Mouse (Mus musculus) T-helper 2 cell (primary cell): ENCODE data around the gene Tnfsf9.

Experiments used
- in situ Hi-C: fragments of 300-600 bp; cut with MboI, MseI; formaldehyde crosslinking; loops from one replicate; pipeline ENCODE4 v1.15.1; 2025; ENCODE audit warnings: high pct_unique_total_duplicates

Gene Tnfsf9

DNA sequence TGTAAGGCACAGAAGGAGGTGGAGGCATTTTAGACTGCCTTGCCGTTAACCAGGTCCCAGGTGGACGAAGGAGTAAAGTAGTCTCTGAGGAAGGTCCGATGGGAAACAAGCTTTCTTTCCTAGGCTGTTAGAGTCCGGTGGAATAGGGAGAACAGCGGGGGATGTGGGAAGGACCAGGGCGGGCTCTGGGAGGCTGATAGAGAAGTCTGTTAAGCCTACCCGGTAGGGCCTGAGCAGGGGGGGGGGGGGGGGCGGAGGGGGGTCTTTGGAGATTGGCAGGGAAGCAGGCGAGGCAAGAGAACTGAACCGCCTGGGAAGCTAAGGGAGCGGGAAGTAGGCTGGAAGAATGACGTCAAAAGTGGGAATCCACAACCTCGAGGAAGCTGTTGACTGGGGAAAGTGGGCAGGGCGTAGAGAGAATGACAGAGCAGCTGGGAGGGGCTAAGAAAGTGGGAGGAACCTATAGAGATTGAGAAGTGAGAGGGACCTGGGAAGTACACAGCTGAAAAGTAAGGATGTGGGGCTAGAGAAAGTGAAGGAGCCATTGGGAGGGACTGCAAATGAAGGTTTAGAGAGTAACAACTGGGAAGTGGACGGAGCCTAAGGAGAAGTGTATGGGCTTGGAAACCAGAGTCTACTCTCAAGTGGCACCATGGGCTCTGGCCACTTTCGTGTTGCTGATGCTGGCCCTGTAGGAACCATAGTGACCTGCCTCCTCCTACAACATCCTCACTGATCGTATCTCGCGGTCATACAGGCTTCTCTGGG lies 9.1 kb upstream of the Tnfsf9 start:
- in situ Hi-C loops: loop anchor here (5.0 to 10.0 kb wide), 2 partner anchors 71 to 239 kb away; no protein-coding TSS in a partner anchor

DNA sequence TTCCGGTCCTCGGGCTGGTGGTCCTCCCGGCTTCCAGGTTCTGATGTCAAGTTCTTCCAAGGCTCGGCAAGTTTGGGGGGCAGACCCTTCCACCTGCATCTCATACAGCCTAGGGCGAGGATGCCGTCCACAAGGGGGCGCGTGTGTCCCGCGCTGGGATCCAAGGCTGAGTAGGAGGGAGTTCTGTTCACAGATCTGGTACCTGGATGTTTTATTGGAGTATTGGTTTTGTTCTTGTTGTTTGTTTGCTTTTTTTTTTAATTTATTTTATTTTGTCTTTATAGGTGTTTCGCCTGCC lies 8.6 kb upstream of the Tnfsf9 start:
- in situ Hi-C loops: loop anchor here (5.0 to 10.0 kb wide), 2 partner anchors 71 to 238 kb away; no protein-coding TSS in a partner anchor

DNA sequence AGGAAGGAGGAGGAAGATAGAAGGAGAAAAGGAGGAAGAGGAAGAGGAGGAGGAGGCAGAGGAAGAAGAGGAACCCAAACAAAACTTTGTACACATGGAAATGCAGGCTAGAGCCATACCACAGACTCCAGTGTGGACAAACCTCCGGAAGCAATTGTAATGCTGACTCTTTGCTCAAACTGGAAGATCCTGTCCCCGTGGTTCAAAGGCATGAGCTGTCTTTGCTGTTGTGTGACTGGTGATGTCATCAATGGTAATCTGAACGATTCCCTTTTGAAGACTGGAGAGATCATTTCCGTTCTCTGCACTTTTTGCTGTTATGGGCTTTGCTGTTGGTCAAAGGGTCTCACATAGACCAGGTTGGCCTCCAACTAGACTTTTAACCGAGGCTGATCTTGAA lies 6.8 kb upstream of the Tnfsf9 start:
- in situ Hi-C loops: loop anchor here (5.0 to 10.0 kb wide), 2 partner anchors 69 to 236 kb away; no protein-coding TSS in a partner anchor

DNA sequence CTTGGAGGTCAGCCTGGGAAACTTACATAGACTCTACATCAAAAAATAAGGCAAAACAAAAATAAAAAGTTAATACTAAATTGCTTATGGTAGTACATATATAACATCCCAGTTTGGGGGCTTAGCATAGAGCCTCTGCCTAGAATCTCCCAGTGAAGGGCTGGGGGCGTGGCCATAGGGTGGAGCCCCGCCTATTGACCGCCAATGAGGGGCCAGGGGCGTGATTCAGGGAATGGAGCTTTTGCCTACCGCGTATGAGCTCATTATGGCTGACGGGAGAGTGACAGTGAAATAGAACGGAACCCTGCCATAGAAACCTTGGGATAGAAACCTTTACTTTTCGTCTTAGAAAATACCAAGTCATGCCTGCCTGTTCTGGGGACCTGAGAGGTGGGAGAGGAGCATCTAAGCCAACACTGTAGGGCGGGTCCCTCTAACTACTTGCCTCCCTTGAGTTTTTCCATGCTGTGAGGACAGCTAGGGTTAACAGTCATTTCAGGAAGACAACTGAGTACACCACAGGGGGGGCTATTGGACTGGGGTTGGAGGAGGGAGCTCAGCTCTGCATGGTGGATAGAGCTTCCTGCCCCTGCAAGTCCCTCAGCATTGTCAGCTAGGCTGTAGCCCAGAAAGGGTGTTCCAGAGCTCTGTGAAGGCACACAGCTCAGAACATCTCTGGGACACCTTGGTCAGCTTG lies 5.3 kb upstream of the Tnfsf9 start:
- in situ Hi-C loops: loop anchor here (5.0 to 10.0 kb wide), 2 partner anchors 68 to 235 kb away; no protein-coding TSS in a partner anchor

DNA sequence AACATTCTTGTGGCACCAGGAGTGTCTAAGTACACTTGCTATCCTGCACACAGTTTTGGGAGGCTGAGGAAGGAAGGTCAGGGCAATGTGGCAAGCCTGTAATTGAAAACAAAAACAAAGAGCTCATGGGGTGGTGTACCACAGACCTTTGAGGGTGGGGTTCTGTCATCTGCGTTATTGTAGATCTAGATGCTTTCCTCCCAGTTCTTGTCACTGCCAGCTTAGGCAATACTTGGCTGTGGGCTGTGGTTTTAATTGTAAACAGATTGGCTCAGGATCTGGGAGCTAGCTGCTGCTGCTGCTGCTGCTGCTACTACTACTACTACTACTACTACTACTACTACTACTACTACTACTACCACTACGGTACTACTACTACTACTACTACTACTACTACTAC lies 2.8 kb upstream of the Tnfsf9 start:
- in situ Hi-C loops: no loop called here

DNA sequence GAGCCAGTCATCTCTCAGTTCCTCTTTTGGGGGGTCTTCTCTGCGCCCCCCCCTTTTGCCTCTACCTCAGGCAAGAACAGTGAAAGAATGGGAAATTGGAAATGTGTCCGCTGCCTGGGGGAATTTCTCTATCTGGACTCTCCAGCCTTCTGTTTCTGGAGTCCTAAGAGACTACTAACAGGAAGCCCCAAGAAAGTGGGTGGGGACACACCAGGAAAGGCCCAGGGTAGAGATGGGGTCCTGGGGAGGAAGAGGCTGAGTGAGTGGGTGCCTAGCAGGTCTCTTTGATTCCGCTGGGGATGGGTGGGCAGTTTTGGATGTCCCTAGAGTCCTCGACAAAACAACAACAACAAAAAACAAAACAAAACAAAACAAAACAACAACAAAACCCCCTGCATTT lies 629 bp upstream of the Tnfsf9 start:
- in situ Hi-C loops: no loop called here

DNA sequence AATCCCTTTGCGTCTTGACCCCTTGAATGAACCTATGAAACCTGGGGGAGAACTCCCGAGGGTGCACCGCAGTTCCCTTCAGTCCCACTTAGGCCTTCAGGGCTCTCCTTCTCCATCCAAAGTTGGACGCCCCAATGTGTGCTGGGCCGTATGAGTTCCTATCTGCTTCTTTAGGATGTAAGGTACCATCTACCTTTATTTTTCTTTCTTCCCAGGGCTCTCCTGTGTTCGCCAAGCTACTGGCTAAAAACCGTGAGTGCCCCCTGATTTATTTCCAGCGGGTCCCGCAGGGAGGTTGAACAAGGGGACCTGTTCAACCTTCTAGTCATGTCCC lies 877 bp downstream of the Tnfsf9 start:
- in situ Hi-C loops: no loop called here

DNA sequence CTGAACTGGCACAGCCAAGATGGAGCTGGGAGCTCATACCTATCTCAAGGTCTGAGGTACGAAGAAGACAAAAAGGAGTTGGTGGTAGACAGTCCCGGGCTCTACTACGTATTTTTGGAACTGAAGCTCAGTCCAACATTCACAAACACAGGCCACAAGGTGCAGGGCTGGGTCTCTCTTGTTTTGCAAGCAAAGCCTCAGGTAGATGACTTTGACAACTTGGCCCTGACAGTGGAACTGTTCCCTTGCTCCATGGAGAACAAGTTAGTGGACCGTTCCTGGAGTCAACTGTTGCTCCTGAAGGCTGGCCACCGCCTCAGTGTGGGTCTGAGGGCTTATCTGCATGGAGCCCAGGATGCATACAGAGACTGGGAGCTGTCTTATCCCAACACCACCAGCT lies 1.9 kb downstream of the Tnfsf9 start:
- in situ Hi-C loops: no loop called here

DNA sequence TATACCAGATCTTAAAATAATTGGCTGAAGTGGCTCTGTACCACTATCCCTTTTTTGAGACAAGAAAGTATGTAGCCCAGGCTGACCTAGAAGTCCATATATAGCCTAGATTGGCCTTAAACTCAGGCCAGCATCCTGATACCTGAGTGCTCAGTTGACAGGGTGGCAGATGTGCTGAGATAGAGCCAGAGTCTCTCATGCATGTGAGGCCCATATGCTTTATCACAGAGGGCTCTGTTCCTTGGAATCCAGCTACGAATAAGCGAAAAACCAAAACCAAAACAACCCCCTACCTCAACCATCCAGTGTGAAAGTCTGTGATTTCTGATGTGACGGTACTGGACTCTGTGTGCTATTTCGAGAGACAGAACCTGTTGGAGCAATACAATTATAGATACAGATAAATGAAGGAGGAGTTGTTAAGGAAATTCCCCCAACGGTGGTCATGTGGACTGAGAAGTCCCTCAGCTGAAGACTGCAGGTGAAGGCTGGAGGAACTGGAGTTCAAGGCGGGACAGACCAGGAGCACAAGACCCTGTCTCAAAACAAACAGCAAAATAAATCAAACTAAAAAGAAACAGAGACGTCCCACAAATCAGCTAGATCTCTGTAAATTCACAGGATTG lies 3.0 kb downstream of the Tnfsf9 start:
- in situ Hi-C loops: no loop called here

DNA sequence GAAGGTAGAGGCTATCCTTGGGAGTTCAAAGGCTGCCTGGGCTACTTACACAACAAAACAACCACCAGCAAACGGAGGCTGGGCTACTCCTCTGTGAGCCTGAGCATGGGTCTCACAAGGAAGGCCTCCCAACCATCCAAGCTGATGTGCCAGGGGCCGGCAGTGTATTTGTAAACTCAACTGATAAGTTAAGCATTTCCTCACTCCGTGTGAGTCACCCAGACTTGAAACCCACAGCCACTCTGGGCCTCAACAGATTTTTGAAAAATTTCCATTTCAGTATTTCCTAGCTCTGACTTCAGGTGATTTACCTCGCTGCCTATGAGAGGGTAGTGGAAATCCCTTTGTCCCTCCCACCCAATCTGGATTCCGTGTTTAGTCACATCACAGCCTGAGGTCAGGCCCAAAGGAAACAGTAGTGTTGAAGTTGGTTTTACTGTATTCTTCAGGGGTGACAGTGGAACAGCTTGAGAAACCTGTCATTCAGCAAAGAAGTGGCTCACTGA lies 3.6 kb downstream of the Tnfsf9 start:
- in situ Hi-C loops: no loop called here

DNA sequence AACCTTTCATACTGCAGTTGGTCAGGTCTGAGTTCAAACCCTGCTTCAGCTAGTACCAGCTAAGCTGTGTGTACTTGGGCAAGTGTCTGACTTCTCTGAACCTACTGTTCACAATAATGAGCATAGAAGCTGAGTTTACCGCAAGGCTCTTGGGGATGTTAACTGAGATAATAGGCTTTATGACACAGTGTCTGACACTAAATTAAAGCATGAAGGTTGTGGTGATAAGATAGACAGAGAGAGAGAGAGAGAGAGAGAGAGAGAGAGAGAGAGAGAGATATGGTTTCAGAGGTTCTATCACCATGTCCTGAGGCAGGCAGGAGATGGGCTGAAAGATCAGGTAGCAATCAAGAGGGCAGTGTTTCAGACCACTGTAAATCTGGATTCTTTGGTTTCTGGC lies 4.9 kb downstream of the Tnfsf9 start:
- in situ Hi-C loops: no loop called here

DNA sequence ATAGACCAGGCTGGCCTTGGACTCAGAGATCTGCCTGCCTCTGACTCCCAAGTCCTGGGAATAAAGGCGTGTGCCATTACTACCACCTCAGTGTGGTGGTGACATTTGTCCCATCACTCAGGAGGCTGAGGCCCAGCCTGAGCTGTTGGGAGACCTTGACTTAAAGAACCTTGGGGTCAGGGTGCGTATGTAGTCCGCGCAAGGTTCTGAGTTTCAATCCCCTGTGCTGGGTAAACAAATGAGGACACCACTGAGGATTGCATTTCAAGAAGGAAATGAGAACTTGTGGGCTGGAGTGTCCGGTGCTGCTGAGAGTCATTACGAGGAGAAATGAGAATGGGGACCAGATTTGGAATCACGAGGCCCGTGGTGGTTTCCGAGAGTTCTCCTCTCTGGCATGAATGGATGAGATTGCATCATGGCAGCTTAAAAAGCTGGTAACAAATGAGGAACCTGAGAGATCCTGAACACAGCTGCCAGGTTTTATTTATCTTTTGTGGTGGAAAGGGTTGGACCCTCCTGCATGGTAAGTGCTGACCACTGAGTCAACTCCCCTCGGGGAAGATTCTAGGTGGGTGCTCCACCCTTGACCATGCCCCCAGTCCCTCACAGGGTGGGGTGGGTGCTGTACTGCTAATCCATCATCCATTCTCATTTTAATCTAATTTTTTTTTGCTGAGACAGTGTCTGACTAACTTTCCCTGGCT lies 7.8 kb downstream of the Tnfsf9 start:
- in situ Hi-C loops: no loop called here

DNA sequence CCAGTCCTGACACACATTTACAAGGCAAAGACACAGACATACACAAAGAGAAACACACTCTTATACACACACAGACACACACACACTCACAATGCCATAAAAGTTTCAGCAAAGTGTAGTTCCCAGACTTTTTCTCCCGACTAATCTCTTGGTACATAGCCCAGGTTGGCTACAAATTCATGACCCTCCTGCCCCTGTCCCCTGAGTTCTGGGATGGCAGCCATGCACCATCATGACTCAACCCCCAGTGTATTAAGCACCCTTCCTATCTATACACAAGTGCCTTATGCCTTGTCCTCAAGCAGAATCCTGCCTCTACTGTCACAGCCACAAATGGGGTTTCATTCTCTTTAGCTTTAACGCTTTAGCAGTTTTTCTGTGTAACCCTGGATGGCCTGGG lies 11.7 kb downstream of the Tnfsf9 start:
- in situ Hi-C loops: no loop called here

DNA sequence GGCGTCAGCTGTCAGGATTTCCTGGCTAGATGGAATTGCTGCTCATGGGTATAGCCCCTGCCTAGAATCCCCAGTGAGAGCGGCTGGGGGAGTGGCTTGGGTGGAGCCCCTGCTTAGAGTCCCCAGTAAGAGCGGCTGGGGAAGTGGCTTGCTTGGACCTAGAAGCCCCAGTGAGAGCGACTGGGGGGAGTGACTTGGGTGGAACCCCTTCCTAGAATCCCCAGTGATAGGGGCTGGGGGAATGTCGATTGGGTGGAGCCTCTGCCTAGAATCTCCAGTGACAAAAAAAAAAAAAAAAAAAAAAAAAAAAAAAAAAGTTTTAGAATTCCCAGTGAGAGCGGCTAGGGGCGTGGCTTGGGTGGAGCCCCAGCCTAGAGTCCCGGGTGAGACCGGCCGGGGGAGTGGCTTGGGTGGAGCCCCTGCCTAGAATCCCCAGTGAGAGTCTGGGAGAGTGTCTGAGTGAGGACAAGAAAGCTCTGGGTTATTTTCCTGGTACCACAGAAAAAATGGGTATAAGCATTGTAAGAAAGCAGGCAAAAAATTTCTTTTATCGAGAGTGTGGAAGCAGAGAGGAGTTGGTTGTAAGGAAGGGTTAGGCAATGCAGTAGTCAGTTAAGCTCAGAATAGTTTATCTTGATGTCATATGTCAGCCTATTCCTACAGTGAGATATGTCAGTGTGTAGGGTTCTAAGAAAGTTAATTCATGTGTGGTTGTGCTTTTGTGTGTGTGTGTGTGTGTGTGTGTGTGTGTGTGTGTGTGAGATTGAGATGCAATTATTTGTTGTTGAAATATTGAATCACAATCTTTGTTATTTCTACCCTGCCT lies 13.6 kb downstream of the Tnfsf9 start:
- in situ Hi-C loops: no loop called here

DNA sequence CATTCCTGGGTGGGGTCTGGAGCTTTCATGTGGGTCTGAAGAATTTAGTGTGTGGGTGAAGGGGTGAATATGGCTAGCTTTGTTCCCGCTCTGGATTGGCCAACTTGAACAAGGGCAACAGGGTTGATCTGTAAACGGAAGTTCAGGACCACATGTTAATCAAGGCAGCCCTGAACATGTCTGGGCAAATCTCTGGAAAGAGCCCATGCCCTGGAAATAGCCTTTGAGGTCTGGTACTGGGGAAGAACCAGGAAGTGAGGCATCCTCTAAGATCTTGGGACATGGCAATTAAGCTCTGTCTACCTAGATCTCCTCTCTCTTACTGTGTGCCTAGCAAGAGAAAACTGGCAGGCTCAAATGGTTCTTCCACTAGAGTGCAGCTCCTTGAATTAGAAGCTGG lies 16.7 kb downstream of the Tnfsf9 start:
- in situ Hi-C loops: no loop called here

DNA sequence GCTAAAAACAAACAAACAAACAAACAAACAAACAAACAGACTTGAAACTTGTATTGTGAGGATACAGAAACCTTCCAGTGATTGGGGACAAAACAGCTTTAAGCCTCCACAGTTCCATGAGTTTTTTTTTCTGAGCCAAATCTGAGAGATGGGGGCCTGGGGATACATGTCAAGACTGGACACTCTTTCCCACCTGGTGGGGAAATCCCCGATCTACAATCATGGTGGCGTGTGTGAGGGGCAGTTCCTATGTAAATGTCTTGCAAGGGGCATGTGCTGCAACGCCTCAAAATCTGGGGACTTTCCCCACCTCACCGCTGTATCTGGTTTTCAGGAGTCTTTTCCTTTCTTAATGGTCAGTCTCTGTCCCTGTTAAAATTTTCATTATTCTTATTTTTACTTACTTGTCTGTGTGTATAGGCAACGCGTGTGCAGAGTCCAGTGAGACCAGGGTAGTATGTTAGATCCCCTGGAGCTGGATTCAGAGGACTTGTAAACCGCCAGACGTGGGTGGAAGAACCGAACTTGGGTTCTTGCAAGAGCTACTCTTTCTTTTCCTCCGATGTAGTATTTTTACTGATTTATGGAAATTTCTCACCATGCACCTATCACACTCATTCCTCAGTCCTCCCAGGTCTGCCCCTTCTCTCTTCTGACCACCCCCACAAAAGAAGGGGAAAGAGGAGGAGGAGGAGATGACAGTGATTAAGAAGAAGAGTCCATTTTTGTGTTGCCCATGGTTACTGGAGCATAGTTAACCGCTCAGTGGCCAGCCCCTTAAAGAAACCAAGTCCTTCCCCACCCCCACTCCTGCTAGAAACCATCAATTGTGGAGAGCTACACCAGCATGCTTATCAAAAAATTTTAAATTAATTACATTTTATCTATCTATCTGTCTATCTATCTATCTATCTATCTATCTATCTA lies 18.3 kb downstream of the Tnfsf9 start:
- in situ Hi-C loops: no loop called here

DNA sequence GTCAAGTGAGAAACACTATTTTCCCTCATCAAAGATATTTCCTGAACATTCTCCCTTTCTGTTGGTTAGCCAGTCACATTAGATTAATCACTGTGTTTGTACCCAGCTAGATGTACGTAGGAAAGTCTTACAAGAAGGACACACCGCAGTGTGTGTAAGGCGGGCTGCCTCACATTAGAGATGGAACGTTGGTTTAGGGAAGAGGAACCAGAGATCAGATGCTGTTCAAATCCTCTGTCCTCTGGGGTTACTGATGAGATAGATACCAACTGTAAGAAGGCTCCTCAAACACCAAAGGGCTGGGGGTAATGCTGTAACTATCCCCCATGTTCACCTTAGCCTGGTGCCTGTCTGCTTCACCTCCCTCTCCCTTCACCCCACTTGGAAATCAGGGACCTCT lies 19.7 kb downstream of the Tnfsf9 start:
- in situ Hi-C loops: no loop called here

DNA sequence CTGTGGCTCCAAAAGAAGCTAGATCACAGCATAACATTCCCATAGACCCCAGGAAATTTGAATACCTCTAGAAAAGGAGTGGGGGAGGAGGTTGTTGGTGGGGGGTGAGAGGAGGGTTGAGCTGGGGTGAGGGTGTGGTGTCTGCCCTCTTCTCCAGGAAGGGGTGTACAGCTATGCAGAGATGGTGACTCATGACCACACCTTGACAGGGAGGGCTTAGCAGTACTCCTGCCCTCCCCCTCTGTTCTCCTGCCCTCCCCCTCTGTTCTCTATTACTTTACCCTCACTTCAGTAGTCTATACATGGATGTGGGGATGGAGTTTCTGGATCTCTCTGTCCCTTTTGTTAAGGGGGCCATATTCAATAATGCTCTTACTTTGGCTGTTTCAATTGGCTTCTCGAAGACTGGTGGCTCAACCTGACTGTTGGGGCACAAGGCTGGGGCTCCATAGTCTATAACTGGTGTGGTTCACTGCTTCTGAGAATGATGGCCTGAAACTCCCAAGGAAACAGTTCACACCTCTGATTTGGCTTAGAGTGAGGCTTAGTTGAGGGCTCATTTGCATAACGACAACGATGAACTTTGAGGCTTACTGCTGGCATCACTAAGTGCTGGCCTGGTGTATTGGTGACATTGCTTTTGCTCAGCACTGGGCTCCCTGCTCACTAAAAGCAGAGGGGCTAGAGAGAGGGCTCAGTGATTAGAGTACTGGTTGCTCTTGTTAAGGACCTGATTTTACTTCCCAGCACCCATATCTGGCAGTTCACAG lies 20.9 kb downstream of the Tnfsf9 start:
- in situ Hi-C loops: no loop called here

DNA sequence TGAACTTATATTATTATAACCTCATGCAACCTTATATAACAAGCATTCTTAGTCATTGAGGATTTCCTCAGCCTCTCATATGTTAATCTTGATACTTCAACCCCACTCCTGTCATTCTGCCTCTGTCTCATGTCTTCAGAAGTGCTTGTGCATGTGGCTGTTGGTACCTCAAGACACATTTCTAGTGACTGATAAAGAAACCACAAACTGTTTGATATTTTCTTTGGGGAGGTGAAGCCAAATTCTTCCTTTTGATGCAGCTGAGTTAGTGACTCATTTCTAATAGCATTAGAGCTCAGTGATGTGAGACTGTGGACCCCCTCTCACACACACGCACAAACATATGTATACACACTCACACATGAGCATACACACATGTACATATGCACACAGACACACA lies 26.7 kb downstream of the Tnfsf9 start:
- in situ Hi-C loops: no loop called here
